Mouse (Mus musculus): Measurements from ENCODE around the gene Chd6. TPM values are rescaled to one million over a fixed set of nuclear protein-coding genes. Genes with fewer than 3 reads are reported as not detected.

Gene Chd6
- total and polyA plus RNA-seq, 2 experiments from 2014 or later, result 29.2 to 74.0 TPM

DNA sequence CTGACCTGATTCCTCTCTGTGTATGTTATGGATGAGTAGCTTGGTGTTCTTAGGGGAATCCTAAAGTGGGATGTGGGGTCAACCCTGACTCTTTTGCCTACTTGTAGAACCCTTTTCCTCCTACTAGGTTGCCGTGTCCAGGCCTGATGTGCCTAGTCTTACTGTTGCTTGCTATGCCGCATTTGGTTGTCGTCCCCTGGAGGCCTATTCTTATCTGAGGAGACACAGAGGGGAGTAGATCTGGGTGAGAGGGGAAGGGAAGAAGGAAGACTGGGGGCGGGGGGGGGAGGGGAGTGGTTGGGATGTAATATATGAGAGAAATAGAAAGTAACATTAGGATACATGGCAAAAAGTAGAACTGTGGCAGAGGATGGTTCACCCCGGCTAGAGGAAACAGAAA, 33.3 kb downstream of the Chd6 start:
- Histone ChIP-seq H3K4me2 (ENCODE audit: low read depth, low read length) (no peak overlapping the region), H3K27me3 (ENCODE audit: insufficient read depth, low read length) (no peaks in the 10 kb centered on the region), H3K9me3 (ENCODE audit: low read length) (no peaks in the 10 kb centered on the region), H3K27ac (no peak overlapping the region), H3K4me1 (ENCODE audit: insufficient read depth, low read length) (no peaks in the 10 kb centered on the region), H3K4me3 (ENCODE audit: low read length) (no peak overlapping the region), H3K9ac (replicated peaks; ENCODE audit: low read length) (no peak overlapping the region), H3K36me3 (ENCODE audit: insufficient read depth, low read length) (no peaks in the 10 kb centered on the region; the same call in 1 of the 2 replicates)
- 90% methylated on average over 5 of the region's 5 CpGs for WGBS
- no peak for DNase-seq (ENCODE audit: low spot score)
- ATAC-seq, result no peak
- no peak for TF ChIP-seq CTCF (IDR thresholded peaks at IDR 0.05; ENCODE audit: low read depth)

DNA sequence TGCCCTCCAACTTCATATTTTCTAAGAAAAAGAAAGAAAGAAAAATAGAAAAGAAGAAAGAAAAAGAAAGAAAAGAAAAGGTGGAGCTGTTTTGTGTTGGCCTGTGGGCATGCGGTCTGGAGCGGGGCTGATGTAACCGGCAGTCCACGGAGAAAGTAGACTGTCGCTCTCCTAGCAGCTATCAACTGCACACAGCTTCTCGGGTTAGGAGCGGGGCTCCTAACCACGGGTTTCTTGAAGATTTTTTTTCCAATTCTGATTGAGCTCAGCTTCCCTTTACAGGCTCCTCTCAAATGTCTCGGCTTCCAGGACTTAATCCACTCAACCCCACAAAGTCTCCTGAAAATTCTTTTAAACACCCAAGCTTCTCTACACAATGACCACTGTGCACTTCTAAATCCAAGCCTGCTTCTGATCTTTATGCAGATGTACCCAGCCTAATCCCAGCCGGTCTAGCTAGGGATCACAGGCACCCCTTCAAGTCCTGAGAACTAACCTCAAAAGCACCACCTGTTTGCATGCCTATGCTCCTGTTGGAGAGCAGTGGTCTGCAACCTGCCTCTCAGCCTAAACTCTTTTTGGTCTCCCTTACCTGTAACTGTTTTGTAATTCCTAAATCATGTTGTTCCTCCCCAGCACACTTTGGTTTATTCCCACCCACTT, 42.6 kb downstream of the Chd6 start:
- no peaks in the 10 kb centered on the region for H3K36me3 ChIP-seq (ENCODE audit: insufficient read depth, low read length)
- H3K9me3 ChIP-seq (ENCODE audit: low read length), result no peaks in the 10 kb centered on the region
- H3K9ac ChIP-seq (replicated peaks; ENCODE audit: low read length), result no peak overlapping the region
- H3K27me3 ChIP-seq (ENCODE audit: insufficient read depth, low read length), result no peaks in the 10 kb centered on the region
- DNase-seq (ENCODE audit: low spot score) (no peak), ATAC-seq (no peak)
- 67% methylated on average over 10 of the region's 10 CpGs for WGBS
- no peak overlapping the region for H3K27ac ChIP-seq
- H3K4me3 ChIP-seq (ENCODE audit: low read length), result no peak overlapping the region
- H3K4me1 ChIP-seq (ENCODE audit: insufficient read depth, low read length), result no peaks in the 10 kb centered on the region
- TF ChIP-seq CTCF (IDR thresholded peaks at IDR 0.05; ENCODE audit: low read depth), result no peak
- no peak overlapping the region for H3K4me2 ChIP-seq (ENCODE audit: low read depth, low read length)

DNA sequence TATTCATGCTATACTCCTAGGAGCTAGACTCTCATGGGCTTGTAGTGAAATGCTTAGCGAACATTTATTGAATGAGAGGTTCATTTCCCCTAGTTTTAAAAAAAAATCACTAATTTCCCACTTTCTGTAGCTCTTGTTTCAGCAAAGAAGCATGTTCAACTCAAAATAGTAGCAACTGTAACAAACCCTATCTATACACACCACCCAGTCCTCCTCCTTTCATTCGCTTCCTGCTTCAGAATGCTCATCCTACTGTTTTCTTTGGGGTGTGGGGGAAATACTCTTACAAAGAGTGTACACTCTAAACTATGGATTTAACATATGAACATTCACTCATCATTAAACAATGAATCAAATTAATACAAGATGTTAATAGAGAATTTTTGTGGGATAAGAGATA, 43.3 kb downstream of the Chd6 start:
- no peak for ATAC-seq

DNA sequence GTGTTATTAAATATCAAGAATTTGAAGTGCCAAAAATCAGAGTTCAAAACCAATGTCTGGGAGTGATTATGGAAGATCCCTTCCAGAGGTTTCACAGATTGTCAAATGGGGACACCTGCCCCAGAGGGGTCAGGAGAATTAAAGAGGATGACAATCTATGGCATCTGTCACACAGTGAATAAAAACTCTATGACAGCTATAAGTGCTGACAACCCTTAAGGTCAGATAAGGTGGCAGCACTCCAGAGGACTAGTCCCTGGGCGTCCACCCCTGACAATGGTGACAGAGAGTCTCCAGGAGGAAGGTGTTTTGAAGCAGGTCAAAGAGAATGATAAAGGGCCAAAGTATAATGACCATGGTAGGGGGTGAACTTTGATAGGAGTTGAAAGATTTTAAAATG, 44.0 kb downstream of the Chd6 start:
- H3K4me2 ChIP-seq (ENCODE audit: low read depth, low read length), result no peak overlapping the region
- no peak overlapping the region for H3K4me3 ChIP-seq (ENCODE audit: low read length)
- H3K9ac ChIP-seq (replicated peaks; ENCODE audit: low read length), result no peak overlapping the region
- H3K36me3 ChIP-seq (ENCODE audit: insufficient read depth, low read length), result no peaks in the 10 kb centered on the region
- no peaks in the 10 kb centered on the region for H3K9me3 ChIP-seq (ENCODE audit: low read length)
- no peak for TF ChIP-seq CTCF (IDR thresholded peaks at IDR 0.05; ENCODE audit: low read depth)
- ATAC-seq (no peak), DNase-seq (ENCODE audit: low spot score) (no peak)
- H3K27me3 ChIP-seq (ENCODE audit: insufficient read depth, low read length), result no peaks in the 10 kb centered on the region
- 70% methylated on average over 1 of the region's 1 CpGs for WGBS
- no peak overlapping the region for H3K27ac ChIP-seq
- no peaks in the 10 kb centered on the region for H3K4me1 ChIP-seq (ENCODE audit: insufficient read depth, low read length)

More for the DNA sequence above, 43.3 kb downstream of the Chd6 start:
- Histone ChIP-seq H3K9me3 (ENCODE audit: low read length) (no peaks in the 10 kb centered on the region), H3K27me3 (ENCODE audit: insufficient read depth, low read length) (no peaks in the 10 kb centered on the region), H3K4me3 (ENCODE audit: low read length) (no peak overlapping the region), H3K4me1 (ENCODE audit: insufficient read depth, low read length) (no peaks in the 10 kb centered on the region), H3K27ac (no peak overlapping the region), H3K9ac (replicated peaks; ENCODE audit: low read length) (no peak overlapping the region), H3K36me3 (ENCODE audit: insufficient read depth, low read length) (no peaks in the 10 kb centered on the region), H3K4me2 (ENCODE audit: low read depth, low read length) (no peak overlapping the region)
- DNase-seq (ENCODE audit: low spot score), result no peak
- TF ChIP-seq CTCF (IDR thresholded peaks at IDR 0.05; ENCODE audit: low read depth), result no peak
- 87% methylated on average over 2 of the region's 2 CpGs for WGBS

DNA sequence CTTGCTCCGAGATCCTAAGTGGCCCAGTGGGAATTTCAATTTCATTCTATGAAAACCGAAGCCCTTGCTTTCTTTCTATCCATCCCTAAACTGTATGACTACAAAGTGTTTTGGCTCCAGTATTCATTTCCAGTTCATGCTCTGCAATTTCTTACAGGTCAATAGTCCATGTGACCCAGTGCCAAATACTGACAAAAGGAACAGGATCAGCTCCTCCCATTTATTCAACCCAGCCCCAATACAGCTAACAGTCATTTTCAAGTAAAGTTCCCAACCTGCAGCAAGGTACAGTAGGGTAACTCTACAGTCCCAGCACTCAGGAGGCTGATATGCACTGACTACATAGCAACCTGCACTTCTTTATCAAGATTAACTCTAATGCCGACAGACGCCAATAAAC, 50.0 kb downstream of the Chd6 start:
- Histone ChIP-seq H3K4me3 (ENCODE audit: low read length) (no peak overlapping the region), H3K4me1 (ENCODE audit: insufficient read depth, low read length) (no peaks in the 10 kb centered on the region), H3K9me3 (ENCODE audit: low read length) (no peaks in the 10 kb centered on the region), H3K4me2 (ENCODE audit: low read depth, low read length) (no peak overlapping the region), H3K27me3 (ENCODE audit: insufficient read depth, low read length) (no peaks in the 10 kb centered on the region), H3K36me3 (ENCODE audit: insufficient read depth, low read length) (no peaks in the 10 kb centered on the region), H3K27ac (no peak overlapping the region), H3K9ac (replicated peaks; ENCODE audit: low read length) (no peak overlapping the region)
- ATAC-seq (no peak), DNase-seq (ENCODE audit: low spot score) (no peak)
- TF ChIP-seq CTCF (IDR thresholded peaks at IDR 0.05; ENCODE audit: low read depth), result no peak
- WGBS, result 74% methylated on average over 4 of the region's 4 CpGs

DNA sequence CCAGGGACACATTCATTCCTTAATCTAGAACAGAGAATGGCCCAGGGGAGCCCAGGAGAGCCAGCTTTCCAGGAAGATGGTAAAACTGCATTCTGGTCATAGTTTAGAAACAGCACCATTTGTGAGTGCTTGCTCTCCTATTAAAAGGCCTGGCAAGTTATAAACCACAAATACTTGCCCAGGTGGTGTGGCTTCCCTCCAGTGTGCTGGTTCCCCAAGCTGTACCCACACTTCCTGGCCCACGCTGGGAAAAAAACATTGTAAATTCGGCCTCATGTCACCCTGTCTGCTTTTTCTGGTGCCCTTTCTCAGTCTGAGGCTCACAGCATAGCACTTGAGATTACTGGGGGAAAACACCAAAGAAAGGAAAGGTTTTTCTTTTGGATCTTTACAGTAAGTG, 55.1 kb downstream of the Chd6 start:
- ATAC-seq (no peak), DNase-seq (ENCODE audit: low spot score) (no peak)
- TF ChIP-seq CTCF (IDR thresholded peaks at IDR 0.05; ENCODE audit: low read depth), result no peak
- WGBS, result 81% methylated on average over 2 of the region's 2 CpGs
- no peak overlapping the region for H3K9ac ChIP-seq (replicated peaks; ENCODE audit: low read length)
- no peak overlapping the region for H3K4me3 ChIP-seq (ENCODE audit: low read length)
- H3K27ac ChIP-seq, result no peak overlapping the region
- H3K9me3 ChIP-seq (ENCODE audit: low read length), result no peaks in the 10 kb centered on the region
- no peak overlapping the region for H3K4me2 ChIP-seq (ENCODE audit: low read depth, low read length)
- no peaks in the 10 kb centered on the region for H3K27me3 ChIP-seq (ENCODE audit: insufficient read depth, low read length)
- H3K4me1 ChIP-seq (ENCODE audit: insufficient read depth, low read length), result no peaks in the 10 kb centered on the region
- H3K36me3 ChIP-seq (ENCODE audit: insufficient read depth, low read length), result peaks cover 7% of the 10 kb centered on the region; the same call in 1 of the 2 replicates

DNA sequence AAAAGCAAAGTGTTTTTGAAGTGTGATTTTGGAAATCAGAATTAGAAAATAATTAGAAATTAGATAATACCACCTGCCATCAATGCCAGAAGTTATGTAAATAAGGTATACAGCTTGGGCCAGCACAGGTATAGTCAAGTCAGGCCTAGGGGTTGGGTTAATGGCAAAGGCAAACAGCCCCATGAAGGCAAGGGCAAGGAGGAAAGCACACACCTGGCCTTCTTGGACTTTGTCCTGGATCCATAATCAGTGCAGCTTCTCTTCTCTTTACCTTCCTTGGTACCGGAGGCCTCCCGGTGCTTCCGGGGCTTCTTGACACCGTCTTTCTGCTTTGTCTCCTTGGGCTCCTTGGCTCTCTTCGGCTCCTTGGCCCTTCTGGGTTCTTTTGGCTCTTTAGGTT, 56.7 kb downstream of the Chd6 start:
- 94% methylated on average over 5 of the region's 5 CpGs for WGBS
- no peak overlapping the region for H3K9ac ChIP-seq (replicated peaks; ENCODE audit: low read length)
- H3K36me3 ChIP-seq (ENCODE audit: insufficient read depth, low read length), result peaks cover 7% of the 10 kb centered on the region; the same call in 1 of the 2 replicates
- H3K4me3 ChIP-seq (ENCODE audit: low read length), result no peak overlapping the region
- DNase-seq (ENCODE audit: low spot score), result no peak
- no peaks in the 10 kb centered on the region for H3K9me3 ChIP-seq (ENCODE audit: low read length)
- no peaks in the 10 kb centered on the region for H3K4me1 ChIP-seq (ENCODE audit: insufficient read depth, low read length)
- no peak overlapping the region for H3K4me2 ChIP-seq (ENCODE audit: low read depth, low read length)
- H3K27me3 ChIP-seq (ENCODE audit: insufficient read depth, low read length), result no peaks in the 10 kb centered on the region
- no peak overlapping the region for H3K27ac ChIP-seq
- no peak for ATAC-seq
- TF ChIP-seq CTCF (IDR thresholded peaks at IDR 0.05; ENCODE audit: low read depth), result no peak
